Mouse (Mus musculus): ENCODE results near the gene S100a10. TPM values are rescaled to one million over a fixed set of nuclear protein-coding genes. Genes with fewer than 3 reads are reported as not detected.

S100a10 gene
- polyA plus RNA-seq, 1 experiment from 2014 or later = 530 TPM

GRCm38 (mm10) chr3:93579317-93580038 is 24.6 kb downstream of the S100a10 start:
- no peak for DNase-seq (ENCODE audit: low spot score)

- DNase-seq (ENCODE audit: low spot score) = no peak
Measured at GRCm38 (mm10) chr3:93580039-93580403, 25.1 kb downstream of the S100a10 start.

- DNase-seq (ENCODE audit: low spot score) = no peak
Measured at GRCm38 (mm10) chr3:93580946-93581345, 26.1 kb downstream of the S100a10 start.

GRCm38 (mm10) chr3:93581687-93582086 is 26.8 kb downstream of the S100a10 start:
- DNase-seq (ENCODE audit: low spot score) = no peak

GRCm38 (mm10) chr3:93583056-93583455 is 28.2 kb downstream of the S100a10 start:
- no peak for DNase-seq (ENCODE audit: low spot score)

GRCm38 (mm10) chr3:93589629-93590028 is 34.7 kb downstream of the S100a10 start:
- no peak for DNase-seq (ENCODE audit: low spot score)

- DNase-seq (ENCODE audit: low spot score) = no peak
Measured at GRCm38 (mm10) chr3:93590256-93590655, 35.4 kb downstream of the S100a10 start.

GRCm38 (mm10) chr3:93592100-93592499 is 37.2 kb downstream of the S100a10 start:
- DNase-seq (ENCODE audit: low spot score) = no peak

GRCm38 (mm10) chr3:93592976-93593375 is 38.1 kb downstream of the S100a10 start:
- no peak for DNase-seq (ENCODE audit: low spot score)

- peak; percentile 55 for DNase-seq (ENCODE audit: low spot score)
Measured at GRCm38 (mm10) chr3:93593512-93593911, 38.6 kb downstream of the S100a10 start.

GRCm38 (mm10) chr3:93596632-93597031 is 41.8 kb downstream of the S100a10 start:
- no peak for DNase-seq (ENCODE audit: low spot score)

- no peak for DNase-seq (ENCODE audit: low spot score)
Measured at GRCm38 (mm10) chr3:93597221-93597913, 42.5 kb downstream of the S100a10 start.

- no peak for DNase-seq (ENCODE audit: low spot score)
Measured at GRCm38 (mm10) chr3:93597970-93598369, 43.1 kb downstream of the S100a10 start.

- DNase-seq (ENCODE audit: low spot score) = no peak
Measured at GRCm38 (mm10) chr3:93600206-93600605, 45.3 kb downstream of the S100a10 start.

GRCm38 (mm10) chr3:93601903-93602302 is 47.0 kb downstream of the S100a10 start:
- no peak for DNase-seq (ENCODE audit: low spot score)

GRCm38 (mm10) chr3:93608970-93609369 is 54.1 kb downstream of the S100a10 start:
- DNase-seq (ENCODE audit: low spot score) = peak; percentile 25

Other genes with a start within 250 kb of the S100a10 start
- 0.05 TPM in 2 replicates for gene Hrnr, start 235.3 kb upstream of the S100a10 start, polyA plus RNA-seq (2015; fragmentation: Nextera tagmentation; extraction: Ambion mirVana)
- gene Rptn, start 161.4 kb upstream of the S100a10 start, polyA plus RNA-seq (2015; fragmentation: Nextera tagmentation; extraction: Ambion mirVana) = 0.53 and 0.54 TPM in 2 replicates
- 0.98 and 1.0 TPM in 2 replicates for gene Tchh, start 112.8 kb upstream of the S100a10 start, polyA plus RNA-seq (2015; fragmentation: Nextera tagmentation; extraction: Ambion mirVana)
- gene Tchhl1, start 86.3 kb upstream of the S100a10 start, polyA plus RNA-seq (2015; fragmentation: Nextera tagmentation; extraction: Ambion mirVana) = 0.08 TPM in 1 of 2 replicates, not detected in the other
- gene S100a11, start 34.6 kb upstream of the S100a10 start, polyA plus RNA-seq (2015; fragmentation: Nextera tagmentation; extraction: Ambion mirVana) = 1,245 and 1,274 TPM in 2 replicates
- 0.10 TPM in 1 of 2 replicates, not detected in the other for gene Tdpoz2, start 97.6 kb downstream of the S100a10 start, polyA plus RNA-seq (2015; fragmentation: Nextera tagmentation; extraction: Ambion mirVana)
- gene Tdpoz1, start 121.2 kb downstream of the S100a10 start, polyA plus RNA-seq (2015; fragmentation: Nextera tagmentation; extraction: Ambion mirVana) = not detected in 2 replicates
- gene Gm37596, start 138.0 kb downstream of the S100a10 start, polyA plus RNA-seq (2015; fragmentation: Nextera tagmentation; extraction: Ambion mirVana) = not detected in 2 replicates
- gene Gm5773, start 217.9 kb downstream of the S100a10 start, polyA plus RNA-seq (2015; fragmentation: Nextera tagmentation; extraction: Ambion mirVana) = not detected in 2 replicates
- not detected in 2 replicates for gene Tdpoz4, start 241.3 kb downstream of the S100a10 start, polyA plus RNA-seq (2015; fragmentation: Nextera tagmentation; extraction: Ambion mirVana)